ENCODE assay signal across 10 mouse cellular contexts in the genomic region with DNA sequence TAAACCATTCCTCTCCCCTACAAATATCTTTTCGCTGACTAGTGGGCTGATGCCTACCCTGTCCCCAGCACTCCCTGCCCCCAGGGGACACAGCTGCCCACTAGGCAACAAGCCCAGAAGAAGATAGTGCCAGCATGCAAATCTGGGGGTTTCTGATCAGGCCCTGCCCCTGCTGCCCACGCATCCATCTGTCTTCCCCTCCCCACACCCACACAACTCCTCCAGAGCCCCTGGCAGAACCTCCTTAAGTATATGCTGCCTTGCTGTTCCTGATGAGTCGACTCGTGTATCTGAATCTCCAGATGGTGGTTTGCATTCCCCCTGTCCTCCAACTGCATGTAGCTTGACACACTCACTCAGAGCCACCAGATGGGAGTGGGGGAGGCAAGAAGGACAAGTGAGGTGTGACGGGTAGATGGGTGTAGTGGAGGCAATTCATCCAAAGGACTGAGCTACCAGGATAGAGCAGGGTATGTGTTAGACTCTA. TPM values are rescaled to one million over a fixed set of nuclear protein-coding genes. Genes with fewer than 3 reads are reported as not detected.
A peak's percentile ranks its signal among the peaks of the same experiment; 100 is the strongest.
DNase-seq lines count a peak whose midpoint lies in the region; ATAC-seq and TF ChIP-seq lines count a peak whose summit lies in the region.
"Had no signal": no experiment of that assay in that cellular context is flagged by ENCODE, and none has a peak within 500 bp of the region (broad histone marks: within the 10 kb centered on the region; RNA-seq: fewer than 3 reads in every experiment).

No protein-coding gene starts in this region.

- H3K4me1 ChIP-seq in forebrain, embryonic 14.5 days (ENCODE audit: control insufficient read depth, insufficient read depth, low read length): no peaks in the 10 kb centered on the region
- H3K4me1 ChIP-seq in forebrain, embryonic 10.5 days: peaks cover 21% of the 10 kb centered on the region
- H3K4me1 ChIP-seq in MEL (ENCODE audit: control insufficient read depth in 1 of 2, insufficient read depth in 2 of 2, low read length in 2 of 2): no peaks in the 10 kb centered on the region
- H3K4me1 ChIP-seq in hindbrain, postnatal 0 days (ENCODE audit: insufficient read depth, low read length): 0 out of 2 replicates have a peak, but pooled peaks cover 3% of the 10 kb centered on the region
- no peaks in the 10 kb centered on the region for H3K4me1 ChIP-seq in thymus, adult 2 months (replicated peaks; ENCODE audit: control insufficient read depth, insufficient read depth, low read length)
- H3K4me1 ChIP-seq in stomach, postnatal 0 days (replicated peaks; ENCODE audit: control insufficient read depth, insufficient read depth): no peaks in the 10 kb centered on the region
- H3K4me1 ChIP-seq: heart, embryonic 12.5 days; liver, embryonic 13.5 days had no signal

- TF ChIP-seq RAD21 in MEL (IDR thresholded peaks at IDR 0.05; ENCODE audit: low read depth, low read length): no peak

- no peak for TF ChIP-seq POLR2A in MEL (IDR thresholded peaks at IDR 0.05; ENCODE audit: control insufficient read depth in 1 of 2, insufficient read depth in 1 of 2, low read depth in 1 of 2, low read length in 2 of 2, poor library complexity in 1 of 2)
- TF ChIP-seq POLR2A in thymus, adult 2 months (IDR thresholded peaks at IDR 0.05; ENCODE audit: control insufficient read depth, extremely low read depth, insufficient read depth, low read length, poor library complexity): no peak

- H3K4me3 ChIP-seq in forebrain, embryonic 14.5 days (ENCODE audit: low read depth, low read length): no peak overlapping the region
- H3K4me3 ChIP-seq in forebrain, embryonic 10.5 days: no peak overlapping the region
- no peak overlapping the region for H3K4me3 ChIP-seq in MEL (ENCODE audit: control insufficient read depth in 1 of 2, insufficient read depth in 1 of 2, low read depth in 2 of 2, low read length in 2 of 2)
- no peak overlapping the region for H3K4me3 ChIP-seq in hindbrain, postnatal 0 days (ENCODE audit: low read length)
- no peak overlapping the region for H3K4me3 ChIP-seq in thymus, adult 2 months (ENCODE audit: control insufficient read depth, insufficient read depth, low read length)
- H3K4me3 ChIP-seq in stomach, postnatal 0 days (ENCODE audit: low read depth, low read length): no peak overlapping the region
- H3K4me3 ChIP-seq: heart, embryonic 12.5 days; liver, embryonic 13.5 days had no signal

- 66% methylated on average over 5 of the region's 5 CpGs for WGBS in forebrain, embryonic 14.5 days
- WGBS in forebrain, embryonic 10.5 days: 84% methylated on average over 5 of the region's 5 CpGs
- 35% methylated on average over 5 of the region's 5 CpGs for WGBS in hindbrain, postnatal 0 days
- 86% methylated on average over 5 of the region's 5 CpGs for WGBS in thymus, adult 2 months
- WGBS in stomach, postnatal 0 days: 66% methylated on average over 5 of the region's 5 CpGs

- peak; percentile 59 for DNase-seq in forebrain, embryonic 14.5 days (ENCODE audit: low spot score)
- no peak for DNase-seq in forebrain, embryonic 10.5 days (ENCODE audit: extremely low spot score, low spot score)
- peak; percentile 14 for DNase-seq in MEL (ENCODE audit: low read depth, low spot score)
- DNase-seq in hindbrain, postnatal 0 days (ENCODE audit: low spot score): peak; percentile 62
- DNase-seq in thymus, adult 2 months: no peak
- no peak for DNase-seq in stomach, postnatal 0 days (ENCODE audit: low spot score)
- no peak for DNase-seq in spleen, adult 18-20 months
- DNase-seq: liver, embryonic 13.5 days had no signal

- H3K9ac ChIP-seq in forebrain, embryonic 14.5 days (ENCODE audit: low read length): no peak overlapping the region
- H3K9ac ChIP-seq in MEL (ENCODE audit: control insufficient read depth, low read depth, low read length, poor library complexity, severe bottlenecking): no peak overlapping the region
- no peak overlapping the region for H3K9ac ChIP-seq in hindbrain, postnatal 0 days (replicated peaks; ENCODE audit: low read length)
- H3K9ac ChIP-seq in stomach, postnatal 0 days (ENCODE audit: low read length): no peak overlapping the region
- H3K9ac ChIP-seq: heart, embryonic 12.5 days; liver, embryonic 13.5 days had no signal

- TF ChIP-seq CTCF in MEL (IDR thresholded peaks at IDR 0.05 in 2 of 3, conservative IDR thresholded peaks at IDR 0.05 in 1 of 3; ENCODE audit: control insufficient read depth in 1 of 3, insufficient read depth in 1 of 3, low read depth in 2 of 3, low read length in 3 of 3, poor library complexity in 1 of 3, severe bottlenecking in 1 of 3): no peak
- TF ChIP-seq CTCF in hindbrain, postnatal 0 days (IDR thresholded peaks at IDR 0.05; ENCODE audit: low read depth): no peak
- TF ChIP-seq CTCF in thymus, adult 2 months (IDR thresholded peaks at IDR 0.05; ENCODE audit: borderline replicate concordance, control insufficient read depth, extremely low read depth, insufficient read depth, low read length, poor library complexity): no peak
- TF ChIP-seq CTCF in stomach, postnatal 0 days (IDR thresholded peaks at IDR 0.05; ENCODE audit: low read depth): no peak

- peak; percentile 87 for ATAC-seq in forebrain, embryonic 14.5 days
- ATAC-seq in hindbrain, postnatal 0 days: peak; percentile 78
- 0 out of 2 replicates have a peak, but pooled peaks have one; percentile 30 for ATAC-seq in megakaryocyte-erythroid progenitor cell, adult 5-6 weeks (replicated peaks; ENCODE audit: low FRiP score, low TSS enrichment, poor library complexity, severe bottlenecking)
- no peak for ATAC-seq in stomach, postnatal 0 days (ENCODE audit: low FRiP score, low TSS enrichment)

- no peak overlapping the region for H3K4me2 ChIP-seq in forebrain, embryonic 14.5 days (ENCODE audit: low read length)
- no peak overlapping the region for H3K4me2 ChIP-seq in hindbrain, postnatal 0 days (ENCODE audit: low read depth, low read length)
- no peak overlapping the region for H3K4me2 ChIP-seq in stomach, postnatal 0 days (replicated peaks; ENCODE audit: low read depth)
- H3K4me2 ChIP-seq: heart, embryonic 12.5 days; liver, embryonic 13.5 days had no signal

- H3K27ac ChIP-seq in forebrain, embryonic 14.5 days (ENCODE audit: low read depth, low read length): peak overlapping the region; percentile 59; the same call in 1 of the 2 replicates
- no peak overlapping the region for H3K27ac ChIP-seq in forebrain, embryonic 10.5 days
- no peak overlapping the region for H3K27ac ChIP-seq in MEL (ENCODE audit: control insufficient read depth, low read depth, low read length)
- H3K27ac ChIP-seq in hindbrain, postnatal 0 days: no peak overlapping the region
- no peak overlapping the region for H3K27ac ChIP-seq in thymus, adult 2 months (ENCODE audit: control insufficient read depth, insufficient read depth, low read length)
- no peak overlapping the region for H3K27ac ChIP-seq in stomach, postnatal 0 days (replicated peaks)
- H3K27ac ChIP-seq: liver, embryonic 13.5 days had no signal

- TF ChIP-seq EP300 in MEL (IDR thresholded peaks at IDR 0.05; ENCODE audit: low read depth in 1 of 2, low read length in 2 of 2): no peak
- no peak for TF ChIP-seq EP300 in stomach, postnatal 0 days (optimal IDR thresholded peaks at IDR 0.05)

- H3K36me3 ChIP-seq in forebrain, embryonic 14.5 days (ENCODE audit: control insufficient read depth, insufficient read depth, low read length): 0 out of 2 replicates have a peak, but pooled peaks cover 5% of the 10 kb centered on the region
- peaks cover 6% of the 10 kb centered on the region; the same call in 1 of the 2 replicates for H3K36me3 ChIP-seq in forebrain, embryonic 10.5 days (replicated peaks)
- no peaks in the 10 kb centered on the region for H3K36me3 ChIP-seq in MEL (ENCODE audit: control insufficient read depth in 1 of 2, insufficient read depth in 2 of 2, low read length in 2 of 2)
- H3K36me3 ChIP-seq in hindbrain, postnatal 0 days (ENCODE audit: insufficient read depth, low read length): no peaks in the 10 kb centered on the region
- H3K36me3 ChIP-seq in thymus, adult 2 months (ENCODE audit: control insufficient read depth, insufficient read depth, low read length): no peaks in the 10 kb centered on the region
- no peaks in the 10 kb centered on the region for H3K36me3 ChIP-seq in stomach, postnatal 0 days (ENCODE audit: control insufficient read depth, insufficient read depth, low read length)
- H3K36me3 ChIP-seq: liver, embryonic 13.5 days had no signal

- no peaks in the 10 kb centered on the region; the same call in 1 of the 2 replicates for H3K9me3 ChIP-seq in forebrain, embryonic 14.5 days (replicated peaks; ENCODE audit: control insufficient read depth, low read length)
- peaks cover 5% of the 10 kb centered on the region; the same call in 1 of the 2 replicates for H3K9me3 ChIP-seq in forebrain, embryonic 10.5 days
- H3K9me3 ChIP-seq in MEL (replicated peaks; ENCODE audit: insufficient read depth, low read length): no peaks in the 10 kb centered on the region
- H3K9me3 ChIP-seq in hindbrain, postnatal 0 days (ENCODE audit: low read length): no peaks in the 10 kb centered on the region
- no peaks in the 10 kb centered on the region for H3K9me3 ChIP-seq in stomach, postnatal 0 days (ENCODE audit: control insufficient read depth, low read length)
- H3K9me3 ChIP-seq: liver, embryonic 13.5 days had no signal

- H3K79me2 ChIP-seq in MEL (ENCODE audit: control insufficient read depth, insufficient read depth, low read length, poor library complexity): no peaks in the 10 kb centered on the region

- H3K27me3 ChIP-seq in forebrain, embryonic 14.5 days (replicated peaks; ENCODE audit: control insufficient read depth, insufficient read depth, low read length): no peaks in the 10 kb centered on the region
- H3K27me3 ChIP-seq in forebrain, embryonic 10.5 days (ENCODE audit: poor library complexity, severe bottlenecking): no peaks in the 10 kb centered on the region
- no peaks in the 10 kb centered on the region for H3K27me3 ChIP-seq in MEL (ENCODE audit: control insufficient read depth in 1 of 2, insufficient read depth in 2 of 2, low read length in 2 of 2)
- H3K27me3 ChIP-seq in hindbrain, postnatal 0 days (ENCODE audit: insufficient read depth, low read length): no peaks in the 10 kb centered on the region
- H3K27me3 ChIP-seq in thymus, adult 2 months (ENCODE audit: control insufficient read depth, insufficient read depth, low read length): no peaks in the 10 kb centered on the region
- no peaks in the 10 kb centered on the region for H3K27me3 ChIP-seq in stomach, postnatal 0 days (ENCODE audit: control insufficient read depth, insufficient read depth, low read length)
- H3K27me3 ChIP-seq: heart, embryonic 12.5 days; liver, embryonic 13.5 days had no signal

RNA-seq across cellular contexts. Expression of a gene that starts 34.6 kb away (rescaled TPM):
- polyA plus RNA-seq in forebrain, embryonic 14.5 days (2014; fragmentation: Nextera tagmentation; extraction: Ambion mirVana): 12.0 and 14.6 TPM in 2 replicates
- polyA plus RNA-seq in forebrain, embryonic 10.5 days (2016; fragmentation: Nextera tagmentation; extraction: Ambion mirVana): 29.0 and 29.6 TPM in 2 replicates
- 28.6 and 30.6 TPM in 2 replicates for total RNA-seq in MEL (2012; rRNA removed)
- 10 to 100 TPM in 1 of 2 experiments, not detected in 1; 28.3 TPM for polyA plus RNA-seq in MEL (2012; ENCODE audit: insufficient read depth in 1 of 2, insufficient read length in 2 of 2, low read depth in 1 of 2, low replicate concordance in 2 of 2, missing spikeins in 1 of 2)
- total RNA-seq in hindbrain, postnatal 0 days (2014; rRNA removed): 32.2 and 37.9 TPM in 2 replicates
- 12.6 and 13.4 TPM in 2 replicates for polyA plus RNA-seq in hindbrain, postnatal 0 days (2015; fragmentation: Nextera tagmentation; extraction: Ambion mirVana)
- total RNA-seq in megakaryocyte-erythroid progenitor cell, adult 5-6 weeks (2014; fragmentation: Nextera tagmentation): 6.5 and 6.7 TPM in 2 replicates
- 10.1 and 12.1 TPM in 2 replicates for total RNA-seq in megakaryocyte-erythroid progenitor cell, adult 5-6 weeks (2017)
- 24.7 and 26.0 TPM in 2 replicates for polyA plus RNA-seq in thymus, adult 2 months (2012; rRNA removed)
- polyA plus RNA-seq in stomach, postnatal 0 days (2015; fragmentation: Nextera tagmentation; extraction: Ambion mirVana): 5.5 and 6.0 TPM in 2 replicates

RNA-seq across cellular contexts. Expression of a gene that starts 52.3 kb away (rescaled TPM):
- 217 and 218 TPM in 2 replicates for polyA plus RNA-seq in forebrain, embryonic 14.5 days (2014; fragmentation: Nextera tagmentation; extraction: Ambion mirVana)
- 147 and 150 TPM in 2 replicates for polyA plus RNA-seq in forebrain, embryonic 10.5 days (2016; fragmentation: Nextera tagmentation; extraction: Ambion mirVana)
- total RNA-seq in MEL (2012; rRNA removed): 125 and 131 TPM in 2 replicates
- polyA plus RNA-seq in MEL (2012; ENCODE audit: insufficient read depth in 1 of 2, insufficient read length in 2 of 2, low read depth in 1 of 2, low replicate concordance in 2 of 2, missing spikeins in 1 of 2): 100 to 1,000 TPM; 144 to 225 TPM
- total RNA-seq in hindbrain, postnatal 0 days (2014; rRNA removed): 202 and 204 TPM in 2 replicates
- polyA plus RNA-seq in hindbrain, postnatal 0 days (2015; fragmentation: Nextera tagmentation; extraction: Ambion mirVana): 156 and 178 TPM in 2 replicates
- total RNA-seq in megakaryocyte-erythroid progenitor cell, adult 5-6 weeks (2014; fragmentation: Nextera tagmentation): 118 and 181 TPM in 2 replicates
- total RNA-seq in megakaryocyte-erythroid progenitor cell, adult 5-6 weeks (2017): 140 and 154 TPM in 2 replicates
- 126 and 145 TPM in 2 replicates for polyA plus RNA-seq in thymus, adult 2 months (2012; rRNA removed)
- 92.7 and 93.2 TPM in 2 replicates for polyA plus RNA-seq in stomach, postnatal 0 days (2015; fragmentation: Nextera tagmentation; extraction: Ambion mirVana)

Comparison
In these comparisons a context has a peak if more than half of its experiments do, and no peak if none do; other contexts are left out.
1. DNase-seq: peak in forebrain, embryonic 14.5 days (single experiment), MEL (single experiment) and hindbrain, postnatal 0 days (single experiment); none in forebrain, embryonic 10.5 days (single experiment), thymus, adult 2 months (single experiment), stomach, postnatal 0 days (single experiment) and spleen, adult 18-20 months (0 of 2).